Mouse (Mus musculus): Measurements from ENCODE around the gene Gm3646. TPM values are rescaled to one million over a fixed set of nuclear protein-coding genes. Genes with fewer than 3 reads are reported as not detected.

Gm3646 gene
- total RNA-seq (2021): not detected
- long read RNA-seq, experiment 1: 0 reads
- long read RNA-seq, experiment 2: 0 reads

DNA sequence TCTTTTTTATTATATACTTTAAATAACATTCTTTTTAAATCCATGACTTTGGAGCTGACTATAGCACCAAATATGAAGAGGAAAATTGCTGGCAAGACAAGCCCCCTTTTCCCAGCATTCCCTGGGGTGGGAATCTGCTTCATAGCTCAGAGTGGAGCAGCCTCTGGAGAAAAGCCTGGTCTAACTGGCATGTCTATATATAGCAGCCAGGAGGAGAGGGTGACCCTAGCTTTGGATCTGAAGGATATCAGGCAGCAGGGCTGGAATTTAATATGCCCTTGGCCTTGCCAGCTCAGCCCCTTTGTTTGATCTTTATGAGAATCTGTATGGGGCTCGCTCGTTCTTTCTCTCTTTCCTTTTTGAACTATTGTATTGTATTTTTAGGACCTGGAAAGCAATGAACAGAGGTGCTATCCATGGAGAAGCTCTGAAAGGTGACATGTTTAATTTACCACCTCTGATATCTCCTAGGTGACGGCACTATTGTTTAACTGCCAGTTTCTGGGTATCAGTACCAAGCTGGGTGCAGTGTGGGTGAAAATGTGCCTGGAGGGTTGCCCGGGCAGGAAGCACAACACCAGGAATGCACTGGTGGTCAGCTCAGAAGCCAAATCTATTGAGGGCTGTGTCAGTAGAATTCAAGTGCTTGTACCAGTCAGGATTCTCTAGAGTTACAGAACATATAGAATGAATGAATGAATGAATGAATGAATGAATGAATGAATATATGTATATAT lies at the start of gene Gm3646:
Gm3646 (minus strand) TSS at position 90 of the 737 bp plus-strand sequence.
- DNase-seq (ENCODE audit: low spot score in 2 of 2): no peak

DNA sequence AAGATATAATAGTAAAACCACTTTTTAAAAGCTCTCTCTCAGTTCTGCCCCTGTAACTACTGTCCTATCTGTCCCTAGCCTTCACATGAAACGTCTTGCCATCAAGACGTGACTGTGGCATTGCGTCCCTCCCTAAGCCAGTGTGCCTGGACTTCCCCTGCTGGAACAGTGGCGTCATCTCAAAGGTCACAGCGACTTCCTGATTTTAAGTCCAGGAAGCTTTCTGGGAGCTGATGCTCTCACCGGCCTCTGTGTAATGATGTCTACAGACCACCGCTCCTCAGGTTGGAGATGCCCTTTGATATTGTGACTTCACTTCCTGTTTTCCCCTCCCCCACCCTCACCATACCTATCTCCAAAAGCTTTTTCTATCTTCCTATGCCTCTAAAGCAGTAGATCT lies 41.9 kb upstream of the Gm3646 start:
- DNase-seq (ENCODE audit: low spot score in 2 of 2): no peak

DNA sequence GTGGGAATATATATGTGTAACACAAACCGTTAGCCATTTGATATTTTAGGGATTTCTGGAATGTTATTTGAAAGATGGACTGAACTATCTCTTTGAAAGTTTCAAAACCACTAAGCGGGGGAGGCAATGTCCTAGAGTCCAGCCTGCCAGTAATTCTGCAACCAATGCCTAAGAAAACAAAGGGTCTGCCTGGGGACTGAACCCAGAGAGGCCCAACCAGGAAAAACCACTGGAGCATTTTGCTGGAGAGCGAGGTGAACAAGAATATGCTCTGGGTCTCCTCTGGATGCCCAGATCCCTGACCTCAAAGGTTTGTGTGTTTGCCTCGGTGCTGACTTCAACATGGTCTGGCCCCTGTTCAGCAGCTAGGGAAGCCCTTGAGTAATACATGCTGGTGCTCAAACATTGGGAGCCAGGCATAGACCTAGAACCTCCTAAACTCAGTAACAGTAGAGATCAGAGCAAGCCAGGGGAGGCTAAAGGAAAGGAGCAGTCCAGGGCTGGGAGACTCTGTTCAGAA lies 41.0 kb upstream of the Gm3646 start:
- no peak for DNase-seq (ENCODE audit: low spot score in 2 of 2)

DNA sequence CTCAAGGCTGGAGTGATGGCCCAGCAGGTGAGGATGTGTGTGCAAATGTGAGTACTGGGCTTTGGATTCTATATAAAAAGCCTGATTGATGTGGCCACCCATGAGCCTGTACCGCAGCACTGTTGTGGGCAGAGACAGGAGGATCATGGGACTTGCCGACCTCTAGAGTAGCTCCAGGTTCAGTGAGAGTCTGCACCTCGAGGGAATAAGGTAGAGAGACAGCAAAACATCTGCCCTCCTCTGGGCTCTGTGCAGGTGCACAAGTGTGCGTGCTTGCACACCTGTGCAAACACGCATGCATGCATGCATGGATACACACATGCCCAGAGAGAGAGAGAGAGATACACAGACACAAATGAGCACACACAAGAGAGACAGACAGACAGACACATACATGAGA lies 38.2 kb upstream of the Gm3646 start:
- no peak for DNase-seq (ENCODE audit: low spot score in 2 of 2)

DNA sequence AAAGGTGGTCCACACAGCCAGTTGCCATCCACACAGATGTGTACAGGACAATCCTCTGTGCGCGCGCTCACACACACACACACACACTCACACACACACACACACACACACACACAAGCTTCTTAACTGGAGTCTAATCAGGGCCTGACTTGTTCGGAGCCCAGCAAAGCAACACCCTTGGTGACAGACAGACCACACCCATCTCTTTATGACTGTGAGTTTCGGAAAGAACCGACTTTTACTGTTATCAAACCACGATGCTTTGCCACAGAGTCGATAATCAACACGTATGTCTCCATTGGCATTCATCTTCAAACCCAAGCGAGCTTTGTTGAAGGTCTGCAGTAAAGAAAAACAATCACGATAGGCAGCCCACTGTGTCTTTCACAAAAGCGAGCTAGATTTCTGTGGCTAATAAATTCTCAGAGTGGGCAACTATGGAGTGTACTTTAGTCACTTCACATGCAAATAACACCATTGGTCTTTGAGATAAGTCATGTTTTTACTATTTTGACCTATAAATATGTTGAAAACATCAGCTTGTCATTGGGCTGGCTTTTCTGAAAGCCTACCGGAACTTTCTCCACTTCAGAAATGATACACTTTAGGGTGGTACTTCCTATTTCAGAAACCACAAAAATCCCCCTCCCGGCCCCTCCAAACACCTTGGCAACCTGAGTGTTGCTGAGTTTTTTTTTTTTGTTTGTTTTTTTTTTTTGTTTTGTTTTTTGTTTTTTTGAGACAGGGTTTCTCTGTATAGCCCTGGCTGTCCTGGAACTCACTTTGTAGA lies 37.3 kb upstream of the Gm3646 start:
- DNase-seq (ENCODE audit: low spot score in 2 of 2): no peak

DNA sequence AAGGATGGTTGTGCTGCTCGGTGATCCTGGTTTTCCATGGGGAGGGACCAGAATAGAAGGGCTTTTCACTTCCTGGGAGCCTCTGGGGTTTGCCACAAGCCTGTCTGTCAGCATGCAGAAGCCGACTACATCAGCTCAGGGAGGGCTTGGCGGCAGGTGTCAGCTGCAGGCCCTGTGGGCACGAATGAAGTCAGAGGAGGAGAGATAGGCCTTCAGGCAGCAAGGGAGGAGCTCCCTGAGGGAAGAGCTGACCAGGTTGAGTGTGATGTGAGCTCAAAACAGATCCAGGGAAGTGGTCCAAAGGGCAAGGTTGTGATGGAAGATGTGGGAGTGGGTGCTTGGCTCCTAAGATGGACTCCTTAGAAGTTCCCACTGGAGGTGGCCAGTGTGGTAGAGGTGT lies 35.7 kb upstream of the Gm3646 start:
- no peak for DNase-seq (ENCODE audit: low spot score in 2 of 2)

DNA sequence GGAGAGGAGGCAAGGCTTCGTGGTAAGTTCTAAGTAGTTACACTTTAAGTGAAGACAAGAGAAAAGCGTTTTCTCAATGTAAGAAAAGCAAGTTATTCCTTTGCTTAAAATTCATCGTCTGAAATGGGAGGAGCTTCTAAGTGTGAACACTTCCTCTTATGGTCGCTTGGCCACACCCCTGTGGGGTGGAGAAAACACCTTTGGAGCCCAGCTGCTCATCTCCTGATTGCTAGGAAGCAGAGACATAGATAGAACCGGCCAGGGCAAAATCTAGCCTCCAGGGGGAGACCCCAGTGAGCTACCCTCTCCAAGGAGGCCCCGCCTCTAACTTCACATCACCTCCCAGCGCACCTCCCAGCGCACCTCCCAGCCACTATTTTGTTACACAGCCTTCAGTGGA lies 34.7 kb upstream of the Gm3646 start:
- DNase-seq (ENCODE audit: low spot score in 2 of 2): no peak

DNA sequence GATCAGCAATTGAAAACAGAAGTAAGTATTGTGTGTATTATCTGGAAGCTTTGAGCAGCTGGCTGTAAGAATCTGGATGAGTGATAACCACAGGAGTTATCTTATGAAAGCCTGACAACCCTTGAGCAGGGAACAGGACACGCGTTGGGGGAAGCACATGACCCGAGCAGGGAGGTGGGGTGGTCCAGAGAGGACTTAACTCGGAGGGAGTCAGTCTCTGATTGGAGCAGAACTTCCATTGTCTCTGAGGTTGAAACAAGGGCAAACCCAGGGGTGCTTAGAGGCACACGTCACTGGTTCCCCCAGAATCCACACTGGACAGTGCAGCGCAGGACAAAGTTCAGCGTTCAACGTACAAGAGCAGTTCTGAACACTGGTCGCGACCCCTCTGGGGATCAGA lies 34.1 kb upstream of the Gm3646 start:
- no peak for DNase-seq (ENCODE audit: low spot score in 2 of 2)

DNA sequence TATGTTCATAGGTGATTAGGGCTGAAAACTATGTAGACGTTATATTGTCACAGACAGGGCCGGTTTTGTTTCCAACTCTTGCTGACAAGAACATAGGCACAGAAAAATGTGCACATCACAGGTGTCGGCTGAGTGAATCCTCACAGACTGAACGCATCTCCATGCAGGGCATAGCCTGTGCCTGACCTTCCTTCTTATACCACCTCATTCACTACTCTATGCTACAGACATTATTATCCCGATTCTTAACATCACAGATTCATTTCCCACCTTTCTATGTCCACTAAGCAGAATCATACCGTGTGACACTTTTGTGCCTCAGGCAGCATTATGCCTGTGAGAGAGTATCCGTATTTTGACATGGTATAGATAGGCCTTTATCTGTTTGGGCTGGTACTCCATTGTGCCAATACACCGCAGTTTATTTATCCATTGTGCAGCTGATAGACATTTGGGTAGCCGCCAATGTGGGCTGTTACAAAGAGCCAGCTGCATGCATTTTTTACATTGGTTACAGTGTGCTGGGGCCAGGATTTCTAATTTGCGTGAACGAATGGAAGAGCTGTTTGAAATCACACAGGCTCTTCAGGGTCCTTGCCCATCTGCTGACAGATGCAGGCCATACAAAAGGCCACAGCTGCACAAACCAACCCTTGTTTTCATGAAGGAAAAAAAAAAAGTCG lies 33.5 kb upstream of the Gm3646 start:
- DNase-seq (ENCODE audit: low spot score in 2 of 2): no peak

DNA sequence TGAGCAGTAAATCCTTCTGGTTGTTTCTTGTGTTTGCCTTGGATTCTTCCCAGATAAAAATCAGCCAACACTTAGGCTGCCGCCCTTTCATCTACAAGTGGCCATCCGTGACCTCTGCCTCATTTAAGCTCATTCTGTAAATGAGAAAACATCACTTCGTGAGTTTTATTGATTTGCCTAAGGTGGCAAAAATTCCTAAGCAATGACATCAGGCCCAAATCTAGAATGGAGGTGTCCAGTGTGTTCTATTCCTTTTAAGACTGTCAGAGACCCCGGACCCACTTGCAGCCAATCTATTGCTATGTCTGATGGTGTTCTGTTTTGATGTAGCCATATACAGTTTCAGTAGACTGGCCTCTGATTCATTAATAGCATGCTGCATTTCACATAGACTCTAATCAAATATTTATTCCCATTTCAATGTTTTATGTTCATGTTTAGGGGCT lies 26.5 kb upstream of the Gm3646 start:
- DNase-seq (ENCODE audit: low spot score in 2 of 2): no peak

DNA sequence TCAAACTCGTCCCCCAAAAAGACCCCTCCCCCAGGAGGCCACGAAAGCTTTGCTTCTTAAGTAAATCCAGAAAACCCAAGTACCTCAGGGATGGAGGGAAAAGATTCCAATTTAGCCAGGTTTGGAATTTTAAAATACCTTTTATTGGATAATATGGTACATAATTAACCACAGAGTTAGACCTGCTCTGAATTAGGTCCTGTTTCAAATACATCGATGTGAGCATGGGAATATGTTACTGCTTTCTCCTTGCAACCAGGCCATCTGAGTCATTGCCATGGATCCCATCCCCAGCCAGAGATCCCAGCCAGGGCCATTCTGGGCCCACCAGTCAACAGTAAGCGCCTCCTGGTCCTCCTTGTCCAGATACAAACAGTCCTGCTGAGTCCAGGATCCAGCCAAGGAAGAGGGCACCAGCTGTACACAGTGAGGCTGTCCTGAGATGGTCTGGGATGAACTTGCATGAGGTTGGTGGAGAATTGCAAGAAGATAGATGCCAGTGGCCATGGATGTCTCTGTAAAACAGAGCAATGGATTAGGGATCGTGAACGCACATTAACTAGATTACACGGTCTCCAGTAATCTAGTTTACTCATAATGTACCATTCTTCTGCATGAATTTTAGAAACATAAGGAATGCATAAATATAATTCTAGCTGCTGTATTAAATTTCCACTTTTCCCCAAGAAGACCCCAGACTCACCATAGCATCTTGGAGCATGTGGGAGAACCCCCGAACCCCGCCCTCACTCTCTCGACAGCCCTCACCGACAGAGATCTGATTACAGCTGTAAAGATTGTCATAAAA lies 25.9 kb upstream of the Gm3646 start:
- DNase-seq (ENCODE audit: low spot score in 2 of 2): no peak

DNA sequence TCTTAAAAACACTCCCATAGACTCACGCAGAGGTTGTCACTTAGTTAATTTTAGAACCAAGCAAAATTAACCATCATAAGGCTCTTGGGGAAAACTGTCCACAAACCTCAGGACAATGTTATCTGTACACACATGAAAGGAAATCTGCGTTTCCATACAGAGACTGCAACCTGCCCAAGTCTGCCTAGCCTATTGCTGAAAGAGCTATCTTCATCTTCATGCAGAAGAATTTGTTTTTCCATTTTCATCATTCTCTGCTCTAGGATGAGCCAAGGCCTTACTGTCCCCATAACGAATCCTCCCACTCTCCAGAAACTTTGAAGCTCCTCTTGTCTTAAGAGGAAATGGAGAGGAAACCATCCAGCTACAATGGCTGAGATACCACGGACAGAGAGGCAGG lies 19.8 kb upstream of the Gm3646 start:
- no peak for DNase-seq (ENCODE audit: low spot score in 2 of 2)

DNA sequence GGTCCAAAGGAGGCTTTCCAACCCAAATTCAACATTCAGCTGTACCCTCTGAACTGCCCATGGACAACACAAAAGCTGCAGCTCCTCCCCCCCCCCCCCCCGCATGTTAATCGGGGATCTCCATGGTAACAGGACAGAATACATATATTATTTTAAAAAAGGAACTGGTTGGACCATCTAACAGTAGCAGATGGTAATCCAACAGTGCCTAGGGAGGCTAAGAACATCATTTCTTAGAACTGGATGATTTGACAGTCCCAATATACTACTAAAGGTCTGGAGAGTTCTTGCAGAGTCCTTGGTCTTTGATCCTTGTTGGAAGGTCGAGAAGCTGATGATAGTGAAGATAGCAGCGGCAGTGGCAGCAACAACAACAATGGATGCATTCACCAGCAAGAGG lies 19.1 kb upstream of the Gm3646 start:
- no peak for DNase-seq (ENCODE audit: low spot score in 2 of 2)

DNA sequence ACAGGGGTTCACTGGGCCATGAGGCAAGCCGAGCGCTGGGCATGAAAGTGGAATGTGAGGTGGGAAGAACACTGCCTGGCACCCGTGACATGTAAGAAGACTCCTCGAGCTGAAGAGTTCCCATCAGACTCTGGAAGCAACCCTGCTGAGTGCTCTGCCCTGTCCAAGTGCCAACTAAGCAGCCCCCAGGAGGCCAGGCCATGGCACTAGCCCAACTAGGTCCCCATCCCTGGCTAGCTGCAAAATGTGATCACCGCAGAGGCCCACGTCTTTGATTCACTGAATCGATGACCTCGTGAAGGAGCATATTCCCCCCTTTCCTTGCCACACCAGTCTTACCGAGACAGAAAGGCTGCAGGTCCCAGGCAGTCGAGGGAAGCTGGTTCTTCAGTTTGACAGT lies 14.5 kb upstream of the Gm3646 start:
- no peak for DNase-seq (ENCODE audit: low spot score in 2 of 2)

DNA sequence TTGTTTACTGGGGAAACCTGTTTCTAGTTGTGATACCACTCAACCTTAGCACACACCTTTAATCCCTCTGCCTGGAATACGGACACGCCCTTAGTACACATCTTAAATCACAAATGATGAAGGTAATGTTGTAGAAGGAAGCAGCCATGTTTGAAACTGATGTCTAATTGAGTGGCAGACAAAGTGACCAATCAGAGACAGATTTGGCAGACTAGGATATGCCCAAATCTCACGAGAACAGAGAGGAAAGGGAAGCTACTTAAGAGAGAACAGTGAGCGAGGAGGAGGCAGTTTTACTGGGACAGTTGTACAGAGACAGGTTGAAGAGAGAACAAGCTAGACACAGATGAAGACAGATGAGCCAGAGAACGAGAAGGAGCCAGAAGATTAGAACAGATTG lies 10.6 kb upstream of the Gm3646 start:
- no peak for DNase-seq (ENCODE audit: low spot score in 2 of 2)

DNA sequence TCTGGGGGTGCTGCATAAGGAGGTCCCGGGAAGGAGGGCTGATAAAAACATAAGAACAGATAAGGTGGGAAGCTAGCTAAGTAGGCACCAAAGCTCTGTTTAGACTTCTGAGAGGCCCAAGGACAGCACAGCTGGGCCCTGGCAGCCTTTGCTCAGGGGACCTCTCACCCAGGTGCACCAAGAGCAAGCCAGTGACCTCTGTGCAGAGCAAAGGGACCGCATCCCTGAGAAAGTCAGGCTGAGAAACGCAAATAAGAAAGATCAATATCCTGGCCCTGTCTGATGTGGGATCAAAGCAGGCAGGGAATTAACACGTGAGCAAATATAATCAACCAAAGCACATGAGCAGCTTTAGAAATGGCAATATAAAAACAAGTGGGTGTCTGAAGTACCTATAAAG lies 7.9 kb upstream of the Gm3646 start:
- no peak for DNase-seq (ENCODE audit: low spot score in 2 of 2)

DNA sequence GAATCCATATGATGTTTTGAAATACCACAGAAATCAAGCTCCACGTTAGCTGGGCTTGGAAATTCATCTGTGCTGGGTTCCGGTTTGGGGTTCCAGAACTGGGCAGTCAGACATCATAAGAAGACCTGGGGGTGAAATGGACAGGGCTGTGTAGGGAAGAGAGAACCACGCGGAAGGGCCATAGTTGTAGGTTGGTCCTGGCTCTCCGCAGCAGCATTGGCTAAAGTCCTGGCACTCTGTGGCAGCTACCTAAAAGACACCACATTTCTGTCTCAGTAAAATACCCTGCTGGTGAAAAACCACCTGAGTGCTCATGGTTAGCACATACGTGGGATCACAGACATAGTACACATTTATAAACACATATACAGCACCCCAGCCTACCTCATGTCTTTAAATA lies 343 bp downstream of the Gm3646 start:
- DNase-seq (ENCODE audit: low spot score in 2 of 2): no peak

DNA sequence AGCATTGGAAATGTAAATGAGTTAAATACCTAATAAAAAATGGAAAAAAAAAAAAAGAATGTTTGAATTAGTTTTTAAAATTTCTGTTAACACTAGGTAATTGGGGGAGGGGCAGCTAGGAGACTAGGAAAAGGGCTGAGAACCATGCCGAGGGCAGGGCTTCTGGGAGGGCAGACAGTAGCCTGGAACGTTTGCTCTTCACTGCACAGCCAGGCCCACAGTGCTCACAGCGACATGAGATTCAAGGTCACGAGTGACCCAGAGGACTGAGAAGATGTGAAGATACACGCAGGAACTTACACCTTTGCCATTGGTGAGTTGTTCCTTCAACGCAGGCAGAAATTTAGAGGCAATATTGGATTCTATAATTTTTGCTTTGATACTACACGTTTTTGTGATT lies 2.2 kb downstream of the Gm3646 start:
- DNase-seq (ENCODE audit: low spot score in 2 of 2): no peak

DNA sequence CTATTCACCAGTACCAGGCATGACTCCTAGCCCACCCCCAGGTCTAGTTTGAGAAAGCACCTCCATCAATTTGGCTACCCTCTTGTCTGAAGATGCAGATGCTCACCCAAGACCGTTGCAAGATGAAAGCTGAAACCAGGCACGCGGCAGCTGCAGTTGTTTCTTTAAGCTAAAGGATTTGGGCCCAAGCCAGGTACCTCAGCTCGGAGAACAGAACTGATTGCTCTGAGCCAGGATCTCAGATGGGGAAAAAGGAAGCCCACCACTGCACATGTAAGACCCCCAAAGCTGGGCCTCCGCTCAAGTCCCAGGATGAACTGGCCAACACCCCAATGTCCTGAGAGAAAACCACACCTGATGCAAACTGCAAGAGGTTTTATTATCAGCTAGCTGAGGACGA lies 7.6 kb downstream of the Gm3646 start:
- DNase-seq (ENCODE audit: low spot score in 2 of 2): no peak

DNA sequence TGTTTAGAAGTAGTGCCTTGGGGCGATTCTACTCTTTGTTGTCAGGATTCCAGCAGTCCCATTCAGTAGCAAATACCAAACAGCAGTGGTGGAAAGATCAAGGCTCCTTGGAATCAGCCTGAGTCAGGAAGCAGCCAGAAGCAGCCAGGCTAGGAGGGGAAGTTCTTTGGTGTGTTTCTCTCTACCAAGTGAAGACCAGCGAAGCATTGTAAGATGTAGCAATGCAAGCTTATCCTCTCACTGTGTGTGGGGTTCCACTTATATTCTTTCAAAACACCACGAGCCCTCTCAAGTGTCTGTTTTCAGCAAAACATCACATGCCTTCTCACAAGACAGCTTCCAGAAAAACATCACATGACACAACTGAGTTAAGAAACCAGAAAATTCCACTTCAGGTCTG lies 8.4 kb downstream of the Gm3646 start:
- no peak for DNase-seq (ENCODE audit: low spot score in 2 of 2)

DNA sequence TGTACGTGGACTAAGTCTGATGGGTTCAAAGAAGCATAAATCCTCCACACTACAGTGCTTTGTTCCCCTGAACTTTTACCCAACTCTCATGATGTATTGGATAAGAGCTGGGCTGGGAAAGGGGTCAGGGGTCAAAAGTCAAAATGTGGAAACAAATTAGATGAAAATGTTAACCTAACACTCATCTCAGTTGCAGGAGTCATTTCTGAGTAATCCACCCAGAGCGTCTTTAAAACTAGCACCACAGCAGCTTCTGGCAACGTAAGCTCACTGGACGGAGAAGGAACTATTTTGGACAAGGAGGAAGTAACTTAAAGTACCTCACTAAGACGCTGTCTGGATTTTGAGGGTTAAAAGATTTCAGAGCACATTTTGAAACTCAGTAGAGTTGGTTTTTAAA lies 20.5 kb downstream of the Gm3646 start:
- DNase-seq (ENCODE audit: low spot score in 2 of 2): no peak
